Mouse (Mus musculus) midbrain, embryonic 13.5 days (tissue): ENCODE results near the gene Dennd1a. TPM values are rescaled to one million over a fixed set of nuclear protein-coding genes. Genes with fewer than 3 reads are reported as not detected.
"Not testable (repeated sequence)": the region's sequence is repeated elsewhere in the genome, so short reads cannot be mapped to it uniquely, and the experiment has no call there.

ENCODE experiments used
- ATAC-seq: fragments of 200-750 bp; cut with Nextera tagmentation; 2 replicates; pipeline ENCODE4 v1.8.0; 2017; ENCODE audit warnings: mild to moderate bottlenecking, moderate TSS enrichment, moderate library complexity
- H3K27ac ChIP-seq: fragments of 300-500 bp; sonication (generic); 2 replicates; pipeline ENCODE4 v1.5.1; 2015; ENCODE audit warnings: inconsistent platforms, mild to moderate bottlenecking, moderate library complexity
- H3K27me3 ChIP-seq: fragments of 300-500 bp; sonication (generic); 2 replicates; pipeline ENCODE4 v1.6.1; 2015; ENCODE audit warnings: mild to moderate bottlenecking, inconsistent platforms
- H3K36me3 ChIP-seq: fragments of 300-500 bp; sonication (generic); 2 replicates; pipeline ENCODE4 v1.6.1; 2015; ENCODE audit warnings: mild to moderate bottlenecking, inconsistent platforms
- H3K4me1 ChIP-seq: fragments of 300-500 bp; sonication (generic); replicated peaks from 2 replicates; pipeline ENCODE4 v1.6.1; 2015; ENCODE audit warnings: inconsistent platforms
- H3K4me2 ChIP-seq: fragments of 300-500 bp; sonication (generic); replicated peaks from 2 replicates; pipeline ENCODE4 v1.6.1; 2015; ENCODE audit warnings: moderate library complexity, mild to moderate bottlenecking, inconsistent platforms
- H3K4me3 ChIP-seq: fragments of 300-500 bp; sonication (generic); replicated peaks from 2 replicates; pipeline ENCODE4 v1.5.1; 2015; ENCODE audit warnings: mild to moderate bottlenecking, inconsistent platforms
- H3K9ac ChIP-seq: fragments of 300-500 bp; sonication (generic); replicated peaks from 2 replicates; pipeline ENCODE4 v1.6.1; 2015; ENCODE audit warnings: mild to moderate bottlenecking, inconsistent platforms
- H3K9me3 ChIP-seq: fragments of 300-500 bp; sonication (generic); 2 replicates; pipeline ENCODE4 v1.6.1; 2016; ENCODE audit warnings: mild to moderate bottlenecking, inconsistent platforms
- WGBS: fragments of 180-500 bp; shearing (Covaris S2); methylation state at CpG from one replicate; pipeline ENCODE4 v1.1.7; 2015; 5-methylcytosine and 5-hydroxymethylcytosine counted together
- polyA plus RNA-seq: library from polyadenylated mRNA; unstranded; fragments of >200 nt; fragmentation: Nextera tagmentation; extraction: Ambion mirVana; gene quantifications from 2 replicates; pipeline ENCODE4 v1.2.1, GENCODE M21; 2015

The Dennd1a gene
- polyA plus RNA-seq, 1 experiment from 2014 or later: 19.5 TPM

- ATAC-seq, H3K4me2 ChIP-seq, H3K4me3 ChIP-seq, H3K27ac ChIP-seq, H3K4me1 ChIP-seq, H3K9me3 ChIP-seq, H3K9ac ChIP-seq: not testable (repeated sequence)
- WGBS: 82% methylated on average over 4 of the region's 4 CpGs
- peaks cover 19% of the 10 kb centered on the region for H3K36me3 ChIP-seq
- H3K27me3 ChIP-seq: peaks cover 15% of the 10 kb centered on the region; the same call in 1 of the 2 replicates
Measured at GRCm38 (mm10) chr2:37936922-37937321, 350.3 kb downstream of the Dennd1a start.

DNA sequence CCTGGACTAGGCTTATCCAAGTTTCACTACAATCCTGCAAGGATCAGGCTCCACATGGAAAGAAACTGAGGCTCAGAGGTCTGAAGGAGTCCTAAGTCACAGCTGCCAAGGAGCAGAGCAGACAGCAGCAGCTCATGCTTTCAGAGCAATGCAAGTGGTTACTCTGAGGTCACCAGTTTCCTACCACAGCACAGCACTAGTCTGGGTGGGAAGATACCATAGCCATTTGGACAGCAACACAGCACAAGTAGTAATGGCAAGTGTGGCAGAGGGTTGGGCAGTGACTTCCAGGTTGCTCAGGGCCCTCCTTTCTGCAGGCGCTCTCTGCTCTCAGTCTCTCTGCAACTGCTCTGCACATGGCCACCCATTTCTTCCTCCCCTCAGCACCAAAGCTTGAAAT, 354.9 kb downstream of the Dennd1a start:
- no peak overlapping the region for H3K27ac ChIP-seq

DNA sequence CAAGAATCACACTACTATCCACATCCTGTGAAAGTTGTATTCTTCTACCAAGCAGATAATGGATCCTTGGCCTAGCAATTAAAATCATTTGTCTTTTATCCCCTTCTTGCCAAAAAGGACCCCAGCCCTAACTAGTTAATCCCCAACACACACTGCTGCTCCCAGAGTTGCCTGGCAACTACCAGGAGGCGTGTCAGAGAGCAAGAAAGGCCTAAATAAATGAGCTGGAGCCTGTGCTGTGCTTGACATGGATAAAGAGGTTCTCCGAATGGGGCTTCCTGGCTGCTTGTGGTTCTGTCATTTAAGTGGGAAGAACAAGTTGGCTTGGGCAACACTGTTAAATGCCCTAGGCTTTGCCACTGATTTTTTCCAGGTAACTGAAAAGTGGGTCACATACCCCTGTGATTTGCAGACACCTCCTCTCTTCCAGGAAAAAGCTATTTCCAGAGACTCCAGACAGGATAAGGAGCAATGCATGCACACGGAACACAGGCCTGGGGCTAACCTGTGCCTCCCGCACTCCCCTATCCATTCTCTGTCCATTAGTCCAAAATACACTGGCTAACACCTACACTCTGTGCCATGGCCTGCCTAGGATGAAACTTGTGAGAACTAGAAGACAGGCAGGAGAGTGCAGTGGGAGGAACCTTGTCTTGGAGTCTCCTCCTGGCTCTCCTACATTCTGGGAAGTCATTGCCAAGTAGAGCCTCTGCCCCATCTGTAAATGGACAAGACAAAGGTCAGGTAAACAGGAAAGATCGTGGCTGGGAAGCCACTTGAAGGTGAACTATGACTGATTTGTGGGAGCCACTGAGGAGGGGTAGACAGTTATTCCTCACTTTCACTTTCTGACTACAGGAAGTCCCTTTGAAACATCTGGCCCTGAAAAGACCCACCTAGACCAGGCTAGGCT, 355.9 kb downstream of the Dennd1a start:
- peak overlapping the region; percentile 63; the same call in 1 of the 2 replicates for H3K27ac ChIP-seq
- H3K36me3 ChIP-seq: peaks cover 16% of the 10 kb centered on the region
- no peak overlapping the region for H3K9ac ChIP-seq
- H3K4me2 ChIP-seq: no peak overlapping the region
- peaks cover 29% of the 10 kb centered on the region for H3K27me3 ChIP-seq
- no peak overlapping the region for H3K4me3 ChIP-seq
- peak; percentile 87 for ATAC-seq
- H3K4me1 ChIP-seq: peaks cover 29% of the 10 kb centered on the region
- 37% methylated on average over 5 of the region's 5 CpGs for WGBS
- H3K9me3 ChIP-seq: no peaks in the 10 kb centered on the region

More for the DNA sequence above, 354.9 kb downstream of the Dennd1a start:
- Histone ChIP-seq H3K9ac (no peak overlapping the region), H3K9me3 (no peaks in the 10 kb centered on the region), H3K4me1 (peaks cover 29% of the 10 kb centered on the region), H3K4me2 (no peak overlapping the region), H3K4me3 (no peak overlapping the region), H3K36me3 (peaks cover 19% of the 10 kb centered on the region), H3K27me3 (peaks cover 29% of the 10 kb centered on the region)
- ATAC-seq: no peak
- 100% methylated on average over 1 of the region's 1 CpGs for WGBS

GRCm38 (mm10) chr2:37926133-37926503, 361.1 kb downstream of the Dennd1a start:
- Histone ChIP-seq H3K4me2 (no peak overlapping the region), H3K4me1 (peaks cover 21% of the 10 kb centered on the region), H3K9ac (no peak overlapping the region), H3K4me3 (no peak overlapping the region), H3K27me3 (peaks cover 35% of the 10 kb centered on the region), H3K27ac (no peak overlapping the region), H3K9me3 (no peaks in the 10 kb centered on the region), H3K36me3 (no peaks in the 10 kb centered on the region)
- WGBS: 68% methylated on average over 5 of the region's 5 CpGs
- ATAC-seq: no peak

GRCm38 (mm10) chr2:37925413-37926132, 361.6 kb downstream of the Dennd1a start:
- Histone ChIP-seq H3K27me3 (peaks cover 35% of the 10 kb centered on the region), H3K4me3 (no peak overlapping the region), H3K27ac (peak overlapping the region; percentile 31; the same call in 1 of the 2 replicates), H3K9me3 (no peaks in the 10 kb centered on the region), H3K36me3 (no peaks in the 10 kb centered on the region), H3K4me2 (no peak overlapping the region), H3K4me1 (peaks cover 16% of the 10 kb centered on the region), H3K9ac (no peak overlapping the region)
- 15% methylated on average over 6 of the region's 6 CpGs for WGBS
- no peak for ATAC-seq

- Histone ChIP-seq H3K4me2 (no peak overlapping the region), H3K27ac (peak overlapping the region; percentile 53; the same call in 1 of the 2 replicates), H3K27me3 (no peaks in the 10 kb centered on the region), H3K9me3 (no peaks in the 10 kb centered on the region), H3K9ac (no peak overlapping the region), H3K4me1 (peaks cover 8% of the 10 kb centered on the region), H3K36me3 (no peaks in the 10 kb centered on the region), H3K4me3 (no peak overlapping the region)
- 35% methylated on average over 5 of the region's 5 CpGs for WGBS
- ATAC-seq: peak; percentile 78; the same call in 1 of the 2 replicates
Measured at GRCm38 (mm10) chr2:37908721-37909506, 378.3 kb downstream of the Dennd1a start.

DNA sequence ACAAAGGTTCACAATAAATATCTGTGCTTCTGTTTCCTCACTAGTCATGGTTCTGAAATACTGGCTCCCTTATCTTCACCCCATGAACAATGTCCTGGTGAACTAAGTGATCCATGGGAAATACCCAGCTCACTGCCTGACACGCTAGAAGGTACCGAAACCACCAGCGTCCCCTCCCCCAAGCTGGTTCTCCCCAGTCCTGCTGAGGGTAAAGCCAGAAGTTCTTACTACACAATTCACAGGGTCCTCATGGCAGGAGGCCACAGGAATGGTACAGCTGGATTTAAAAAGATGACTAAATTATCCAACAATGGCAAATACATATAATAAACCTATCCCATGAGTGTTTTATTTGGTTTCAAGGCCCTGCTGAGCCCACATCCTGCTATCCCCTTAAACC, 378.9 kb downstream of the Dennd1a start:
- Histone ChIP-seq H3K4me2 (no peak overlapping the region), H3K27ac (peak overlapping the region; percentile 53; the same call in 1 of the 2 replicates), H3K9ac (no peak overlapping the region), H3K4me3 (no peak overlapping the region), H3K9me3 (no peaks in the 10 kb centered on the region), H3K36me3 (no peaks in the 10 kb centered on the region), H3K4me1 (peaks cover 10% of the 10 kb centered on the region), H3K27me3 (no peaks in the 10 kb centered on the region)
- WGBS: 76% methylated on average over 3 of the region's 3 CpGs
- ATAC-seq: no peak

- 76% methylated on average over 2 of the region's 2 CpGs for WGBS
- H3K36me3 ChIP-seq: no peaks in the 10 kb centered on the region
- ATAC-seq: no peak
- H3K9ac ChIP-seq: no peak overlapping the region
- peaks cover 11% of the 10 kb centered on the region for H3K4me1 ChIP-seq
- H3K27me3 ChIP-seq: no peaks in the 10 kb centered on the region
- H3K4me3 ChIP-seq: no peak overlapping the region
- no peak overlapping the region for H3K27ac ChIP-seq
- no peak overlapping the region for H3K4me2 ChIP-seq
- H3K9me3 ChIP-seq: no peaks in the 10 kb centered on the region
Measured at GRCm38 (mm10) chr2:37906261-37906660, 380.9 kb downstream of the Dennd1a start.

DNA sequence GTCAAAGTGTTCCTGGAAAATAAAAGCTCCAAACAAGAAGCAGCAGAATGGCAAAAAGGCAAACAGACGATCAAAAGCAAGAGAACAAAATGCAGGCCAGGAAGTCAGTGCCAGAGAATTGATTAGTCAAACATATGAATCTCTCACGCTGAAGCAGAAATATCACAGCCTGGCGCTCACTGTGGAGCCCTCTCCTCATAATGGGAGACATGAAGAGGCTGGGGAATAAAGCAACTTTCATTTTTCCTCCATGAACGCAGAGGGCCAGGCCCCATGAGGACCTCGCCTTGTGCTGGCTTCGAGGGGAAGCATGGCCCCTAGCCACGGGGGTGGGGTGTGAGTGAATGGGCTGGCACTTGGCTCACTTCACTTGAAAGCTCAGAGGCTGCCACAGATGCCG, 383.9 kb downstream of the Dennd1a start:
- H3K4me3 ChIP-seq: no peak overlapping the region
- no peaks in the 10 kb centered on the region for H3K36me3 ChIP-seq
- no peaks in the 10 kb centered on the region for H3K27me3 ChIP-seq
- H3K4me1 ChIP-seq: 0 out of 2 replicates have a peak, but pooled peaks cover 3% of the 10 kb centered on the region
- no peak overlapping the region for H3K27ac ChIP-seq
- H3K9me3 ChIP-seq: no peaks in the 10 kb centered on the region
- WGBS: 60% methylated on average over 8 of the region's 8 CpGs
- H3K9ac ChIP-seq: no peak overlapping the region
- peak; percentile 37; the same call in 1 of the 2 replicates for ATAC-seq
- H3K4me2 ChIP-seq: no peak overlapping the region

GRCm38 (mm10) chr2:37883214-37883613, 404.0 kb downstream of the Dennd1a start:
- no peaks in the 10 kb centered on the region for H3K27me3 ChIP-seq
- H3K9me3 ChIP-seq: no peaks in the 10 kb centered on the region
- WGBS: 40% methylated on average over 3 of the region's 3 CpGs
- no peak overlapping the region for H3K4me2 ChIP-seq
- H3K4me3 ChIP-seq: no peak overlapping the region
- ATAC-seq: peak; percentile 68; the same call in 1 of the 2 replicates
- H3K9ac ChIP-seq: no peak overlapping the region
- H3K4me1 ChIP-seq: peaks cover 35% of the 10 kb centered on the region
- H3K27ac ChIP-seq: peak overlapping the region; percentile 68
- no peaks in the 10 kb centered on the region for H3K36me3 ChIP-seq

- Histone ChIP-seq H3K4me3 (no peak overlapping the region), H3K9ac (no peak overlapping the region), H3K27ac (no peak overlapping the region), H3K27me3 (no peaks in the 10 kb centered on the region), H3K9me3 (no peaks in the 10 kb centered on the region), H3K36me3 (no peaks in the 10 kb centered on the region), H3K4me1 (peaks cover 40% of the 10 kb centered on the region), H3K4me2 (no peak overlapping the region)
- ATAC-seq: no peak
- 80% methylated on average over 5 of the region's 5 CpGs for WGBS
Measured at GRCm38 (mm10) chr2:37881262-37881913, 405.8 kb downstream of the Dennd1a start.
